Mouse (Mus musculus) left cerebral cortex, adult 11 months (tissue): ENCODE measurements around the gene Gm5460.

Experiments used
- DNase-seq: peaks from one replicate; pipeline ENCODE4 v3.0.0; 2022; ENCODE audit warnings: low spot score

Gm5460 gene

DNA sequence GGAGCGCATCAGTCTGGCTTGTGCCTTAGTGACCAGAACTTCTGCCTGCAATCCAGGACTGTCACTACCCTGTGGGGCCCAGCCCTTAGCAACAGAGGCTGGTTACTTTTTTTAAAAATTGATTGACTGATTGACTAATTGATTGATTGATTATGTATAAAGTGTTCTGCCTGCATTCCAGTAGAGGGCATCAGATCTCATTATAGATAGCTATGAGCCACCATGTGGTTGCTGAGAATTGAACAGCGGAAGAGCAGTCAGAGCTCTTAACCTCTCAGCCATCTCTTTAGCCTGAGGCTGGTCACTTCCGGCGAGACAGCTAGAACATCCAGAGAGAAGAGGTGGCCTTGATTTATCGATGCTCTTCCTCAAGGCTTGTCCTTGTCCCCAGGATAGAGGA, 60.7 kb downstream of the Gm5460 start:
- DNase-seq: no peak

DNA sequence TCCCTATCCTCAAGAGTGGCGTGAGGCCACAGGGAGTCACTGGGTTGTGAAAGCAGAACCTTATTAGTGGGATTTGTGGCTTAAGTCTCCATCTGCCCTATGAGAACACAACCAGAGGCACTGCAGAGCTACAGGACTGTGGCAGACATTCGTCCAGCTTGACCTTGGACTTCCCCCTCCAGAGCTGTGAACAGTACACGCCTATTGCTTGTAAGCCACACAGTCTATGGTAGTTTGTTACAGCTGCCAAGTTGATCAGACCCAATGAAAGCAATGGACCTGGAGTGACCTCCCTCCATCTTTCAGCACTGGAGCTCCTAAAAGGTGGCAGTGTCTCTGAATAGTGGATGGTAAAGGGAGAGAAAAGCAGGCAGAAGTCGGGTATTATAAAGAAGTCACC, 61.7 kb downstream of the Gm5460 start:
- DNase-seq: no peak

DNA sequence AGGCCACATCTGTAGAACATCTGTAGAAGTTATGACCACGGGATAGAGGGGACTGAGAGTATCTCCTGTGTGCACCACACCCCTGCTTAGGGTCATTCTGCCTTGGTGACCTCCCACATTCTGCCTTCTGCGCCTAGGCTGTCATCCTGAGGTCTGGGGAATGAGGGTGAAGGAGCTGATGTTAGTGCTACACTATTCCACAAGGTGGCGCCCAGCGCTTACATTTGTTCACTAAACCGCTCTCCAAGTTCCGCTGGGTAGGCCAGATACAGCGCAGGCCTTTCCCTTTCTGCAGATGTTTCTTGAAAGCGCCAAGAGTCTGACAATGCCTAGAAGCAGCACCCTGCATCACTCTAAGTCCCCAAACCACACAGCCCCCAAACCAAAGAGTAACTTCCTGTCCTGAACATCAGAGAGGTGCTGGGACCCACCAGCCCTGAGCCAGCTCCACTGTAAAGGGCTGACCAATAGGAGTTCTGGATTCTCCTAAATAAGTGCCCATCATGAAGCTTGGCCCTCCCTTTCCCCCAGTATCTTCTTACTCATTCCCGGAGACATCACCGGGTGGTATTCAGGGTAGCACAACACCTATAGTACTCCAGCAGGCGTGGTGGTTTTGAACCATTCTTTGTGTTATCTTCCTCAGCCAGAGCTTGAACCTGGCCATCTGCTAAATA, 63.9 kb downstream of the Gm5460 start:
- peak; percentile 36 for DNase-seq

DNA sequence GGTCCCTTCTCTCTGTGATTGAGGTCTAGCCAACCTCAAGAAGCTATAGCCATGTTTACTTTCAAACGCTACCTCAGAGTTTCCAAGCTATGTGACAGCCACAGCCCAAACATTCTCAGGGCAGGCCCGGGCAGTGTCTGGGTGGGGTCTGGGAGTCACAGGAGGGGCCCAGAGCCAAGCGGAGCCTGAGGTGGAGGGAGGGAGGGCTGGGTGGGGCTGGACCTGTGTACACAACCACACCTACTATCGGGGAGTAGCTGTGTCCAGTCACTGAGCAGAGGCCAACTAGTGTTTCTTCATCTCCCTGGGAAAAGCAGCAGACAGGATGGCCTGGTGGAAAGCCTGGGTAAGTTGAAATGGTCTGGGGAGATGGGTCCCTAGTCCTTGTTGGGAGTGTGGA, 69.2 kb downstream of the Gm5460 start, which contains the start of gene Anxa8:
Gene Anxa8 (plus strand): TSS at position 251 of the 400 bp plus-strand sequence.
- DNase-seq: no peak

DNA sequence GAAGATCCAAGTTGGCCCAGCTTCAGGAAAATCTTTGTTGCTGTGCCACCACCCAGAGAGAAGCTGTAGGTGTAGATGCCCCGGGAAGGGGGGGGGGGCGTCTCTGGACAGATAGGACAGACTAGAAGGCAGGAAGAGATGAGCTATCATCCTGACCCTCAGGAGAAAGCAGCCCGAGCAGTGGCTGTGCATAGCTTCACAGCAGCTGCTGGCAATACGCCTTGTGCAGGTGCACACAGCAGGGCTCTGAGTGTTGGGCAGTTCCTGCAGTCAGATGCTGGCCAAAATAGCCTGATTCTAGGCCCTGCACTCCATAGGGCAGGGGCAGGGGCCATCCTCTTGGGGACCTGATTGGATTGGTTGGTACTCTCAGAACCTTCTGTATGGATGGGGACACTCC, 70.2 kb downstream of the Gm5460 start:
- no peak for DNase-seq

DNA sequence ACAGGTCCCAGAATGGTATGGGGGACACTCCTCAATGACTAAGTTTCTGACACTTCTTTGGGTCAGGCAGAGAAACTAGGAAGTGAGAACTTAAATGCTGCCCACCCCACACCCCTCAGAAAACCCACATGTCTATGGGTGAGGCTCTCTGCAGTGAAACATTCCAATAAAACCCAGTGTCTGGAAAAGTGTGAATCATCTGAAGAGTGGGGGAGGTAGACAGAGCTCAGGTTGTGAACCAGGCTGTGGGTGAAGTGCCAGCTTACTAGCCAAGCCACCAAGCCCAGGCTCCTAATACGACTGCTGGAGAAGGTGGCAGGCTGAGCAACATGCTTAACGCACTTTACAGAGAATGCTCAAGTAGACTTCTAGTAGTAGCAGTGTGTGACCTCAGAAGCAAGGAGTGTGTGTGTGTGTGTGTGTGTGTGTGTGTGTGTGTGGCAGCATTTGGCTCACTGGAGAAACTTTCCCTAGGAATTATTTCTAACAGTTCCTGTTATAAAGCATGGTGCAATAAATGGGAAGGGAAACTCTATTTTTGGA, 71.4 kb downstream of the Gm5460 start:
- no peak for DNase-seq

DNA sequence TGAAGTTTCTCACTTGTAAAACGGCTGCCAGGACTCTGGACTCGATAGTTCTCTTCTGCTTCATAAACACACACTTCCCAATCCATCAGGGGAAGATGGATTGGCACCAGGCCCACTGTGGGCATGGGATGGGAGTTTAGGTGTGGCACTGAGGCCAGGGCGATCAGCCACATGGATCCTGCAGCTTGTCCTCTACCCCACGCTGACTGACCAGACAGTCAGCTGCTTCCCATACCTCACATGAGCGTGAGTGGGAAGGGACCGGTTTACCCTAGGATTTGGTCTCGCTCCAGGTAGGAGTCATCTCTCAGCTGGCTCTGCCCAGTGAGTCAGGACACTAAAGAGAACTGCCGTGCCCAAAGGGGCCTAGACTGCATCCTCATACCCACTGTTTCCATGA, 73.2 kb downstream of the Gm5460 start:
- DNase-seq: no peak

DNA sequence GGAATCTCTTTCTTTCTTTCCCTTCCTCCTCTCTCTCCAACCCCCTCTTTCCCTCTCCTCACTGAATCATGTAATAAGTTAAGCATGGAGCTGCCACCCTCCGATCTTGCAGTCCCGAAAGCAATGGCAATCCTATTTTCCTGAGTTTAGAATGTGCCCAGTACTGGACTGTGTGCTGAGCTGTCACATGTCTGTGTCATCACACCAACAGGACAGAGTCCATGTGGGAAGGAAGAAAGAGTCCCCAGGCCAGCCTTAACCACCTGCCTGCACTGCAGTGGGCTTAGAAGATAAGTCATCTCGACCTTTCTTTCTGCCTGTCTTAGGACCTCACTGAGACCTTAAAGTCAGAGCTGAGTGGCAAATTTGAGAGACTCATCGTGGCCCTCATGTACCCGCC, 74.9 kb downstream of the Gm5460 start:
- no peak for DNase-seq

DNA sequence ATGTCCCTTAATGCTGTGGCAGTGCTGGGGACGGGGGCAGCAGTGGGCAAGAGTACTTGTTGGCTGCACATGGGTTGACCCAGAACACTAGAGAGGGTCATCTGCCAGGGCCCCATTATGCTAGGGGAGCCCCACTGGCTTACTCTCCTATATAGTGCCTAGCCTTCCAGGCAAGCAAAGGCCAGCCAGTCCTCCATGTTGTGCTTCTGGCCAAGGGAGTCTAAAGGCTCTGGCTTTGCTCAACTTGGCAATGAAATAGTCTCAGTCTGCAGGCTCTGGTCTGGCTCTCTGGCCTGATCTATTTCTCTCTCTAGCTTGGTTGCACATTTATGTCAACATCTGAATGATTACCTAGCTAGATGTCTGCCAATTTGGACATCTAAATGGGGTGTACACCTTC, 76.3 kb downstream of the Gm5460 start:
- DNase-seq: no peak

DNA sequence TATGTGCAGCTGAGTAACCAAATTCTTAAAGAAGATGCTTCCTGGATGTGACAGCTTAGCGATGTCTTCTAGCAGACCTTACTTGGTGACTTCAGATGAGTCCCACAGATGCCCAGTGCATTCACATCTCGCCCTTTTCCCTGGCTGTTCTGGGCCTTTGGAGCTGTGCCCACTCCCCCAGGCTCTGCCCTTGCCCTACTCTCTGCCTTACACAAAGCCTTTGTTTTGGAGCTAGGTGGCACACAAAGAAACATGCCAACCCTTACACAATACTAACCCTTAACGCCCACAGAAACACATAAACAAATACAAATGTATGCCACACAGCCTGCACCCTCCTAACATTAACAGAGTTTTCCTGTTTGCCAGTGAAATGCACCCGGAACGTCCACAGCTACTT, 79.6 kb downstream of the Gm5460 start:
- DNase-seq: no peak
